Mouse (Mus musculus): ENCODE measurements around the gene Stard10. TPM values are rescaled to one million over a fixed set of nuclear protein-coding genes. Genes with fewer than 3 reads are reported as not detected.

The Stard10 gene
- polyA plus RNA-seq, 1 experiment from 2014 or later = 35.4 TPM

DNA sequence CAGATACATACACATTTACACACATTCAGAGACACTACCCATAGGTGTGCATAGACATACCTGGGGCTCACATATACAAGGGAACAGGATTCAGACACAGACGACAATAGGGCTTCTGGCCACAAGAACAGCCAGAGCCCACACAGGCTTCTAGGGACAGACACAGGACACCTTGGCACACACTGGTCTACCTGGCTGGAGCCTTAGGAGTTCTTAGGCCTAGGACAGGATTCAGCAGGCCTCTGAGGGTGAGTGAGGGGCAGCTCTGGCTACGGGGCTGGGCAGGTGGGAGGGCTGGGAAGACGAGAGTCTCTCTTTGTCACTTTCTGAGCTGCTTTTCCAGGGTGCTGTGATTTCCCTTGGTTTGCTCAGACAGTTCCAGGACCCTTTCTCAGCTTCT is 61.4 kb downstream of the Stard10 start:
- ATAC-seq (ENCODE audit: insufficient read depth) = peak; percentile 25; the same call in 1 of the 2 replicates
- Histone ChIP-seq H3K4me1 (ENCODE audit: insufficient read depth) (peaks cover 14% of the 10 kb centered on the region), H3K4me3 (ENCODE audit: low read depth, low read length) (peak overlapping the region; percentile 14; the same call in 1 of the 2 replicates), H3K36me3 (ENCODE audit: insufficient read depth) (no peaks in the 10 kb centered on the region), H3K9me3 (ENCODE audit: low read depth, low read length) (no peaks in the 10 kb centered on the region), H3K27me3 (ENCODE audit: insufficient read depth, low read length) (no peaks in the 10 kb centered on the region), H3K9ac (peak overlapping the region; percentile 42), H3K4me2 (peak overlapping the region; percentile 56), H3K27ac (ENCODE audit: low read depth) (peak overlapping the region; percentile 82)
- no peak for TF ChIP-seq CTCF (IDR thresholded peaks at IDR 0.05; ENCODE audit: low read depth)
- DNase-seq = no peak
- WGBS = 39% methylated on average over 3 of the region's 3 CpGs

DNA sequence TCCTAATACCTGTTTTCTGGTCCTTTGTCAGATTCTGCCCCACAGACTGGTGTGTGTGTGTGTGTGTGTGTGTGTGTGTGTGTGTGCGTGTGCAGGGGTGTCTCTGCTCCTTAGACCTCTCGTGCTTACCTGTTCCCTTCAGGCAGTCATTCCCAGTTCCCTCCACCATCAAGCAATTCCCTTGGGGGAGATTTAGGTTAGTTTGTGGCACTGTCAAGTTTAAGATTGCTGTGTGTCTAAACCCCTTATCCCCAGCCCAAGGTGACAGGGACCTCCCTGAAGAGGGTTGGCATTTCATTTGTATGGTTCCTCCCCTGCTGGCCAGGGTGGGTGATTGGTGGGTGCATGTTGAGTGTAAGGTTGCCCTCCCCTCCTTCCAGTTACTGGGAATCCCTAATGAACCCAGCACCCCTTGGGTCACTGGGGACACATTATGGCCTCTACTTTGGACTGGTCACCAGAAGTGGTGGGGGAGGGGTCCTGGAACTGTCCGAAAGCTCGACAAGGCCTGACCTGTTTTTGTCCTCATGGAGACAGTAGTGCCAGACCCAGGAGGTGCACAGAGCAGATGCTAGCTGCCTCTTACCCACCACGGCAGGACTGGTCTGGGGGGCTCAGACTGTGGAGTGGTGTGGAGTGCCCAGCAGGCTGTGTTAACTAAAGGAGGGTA is 62.0 kb downstream of the Stard10 start:
- H3K4me2 ChIP-seq = peak overlapping the region; percentile 56
- WGBS = 47% methylated on average over 5 of the region's 5 CpGs
- no peak for TF ChIP-seq CTCF (IDR thresholded peaks at IDR 0.05; ENCODE audit: low read depth)
- H3K27me3 ChIP-seq (ENCODE audit: insufficient read depth, low read length) = no peaks in the 10 kb centered on the region
- DNase-seq (no peak), ATAC-seq (ENCODE audit: insufficient read depth) (no peak)
- no peaks in the 10 kb centered on the region for H3K36me3 ChIP-seq (ENCODE audit: insufficient read depth)
- H3K9me3 ChIP-seq (ENCODE audit: low read depth, low read length) = no peaks in the 10 kb centered on the region
- peak overlapping the region; percentile 42 for H3K9ac ChIP-seq
- H3K4me1 ChIP-seq (ENCODE audit: insufficient read depth) = peaks cover 14% of the 10 kb centered on the region
- peak overlapping the region; percentile 82; the same call in 1 of the 2 replicates for H3K27ac ChIP-seq (ENCODE audit: low read depth)
- H3K4me3 ChIP-seq (ENCODE audit: low read depth, low read length) = peak overlapping the region; percentile 14

DNA sequence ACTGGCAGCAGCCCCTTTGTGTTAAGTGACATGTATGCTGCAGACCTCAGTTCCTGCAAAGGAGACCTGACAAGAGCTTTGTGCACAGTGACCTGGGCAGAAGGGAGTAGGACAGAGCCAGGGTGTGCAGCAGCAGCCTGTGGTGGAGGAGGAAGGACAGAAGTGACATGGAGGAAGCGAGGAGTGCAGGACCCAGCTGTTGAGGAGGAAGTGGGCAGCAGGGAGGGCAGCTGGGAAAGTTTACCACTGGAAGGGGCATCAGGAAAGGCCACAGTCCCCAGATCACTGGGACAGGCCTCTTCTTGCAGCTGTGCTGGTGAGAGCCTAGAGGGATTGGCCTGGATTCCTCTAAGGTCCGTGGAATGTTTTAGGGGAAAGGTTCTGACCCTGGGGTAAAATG is 62.8 kb downstream of the Stard10 start:
- Histone ChIP-seq H3K4me1 (ENCODE audit: insufficient read depth) (peaks cover 19% of the 10 kb centered on the region), H3K27ac (ENCODE audit: low read depth) (peak overlapping the region; percentile 82), H3K9ac (peak overlapping the region; percentile 42), H3K9me3 (ENCODE audit: low read depth, low read length) (no peaks in the 10 kb centered on the region), H3K36me3 (ENCODE audit: insufficient read depth) (no peaks in the 10 kb centered on the region), H3K4me2 (peak overlapping the region; percentile 56), H3K27me3 (ENCODE audit: insufficient read depth, low read length) (no peaks in the 10 kb centered on the region), H3K4me3 (ENCODE audit: low read depth, low read length) (no peak overlapping the region)
- TF ChIP-seq CTCF (IDR thresholded peaks at IDR 0.05; ENCODE audit: low read depth) = no peak
- DNase-seq = peak; percentile 11
- 37% methylated on average over 2 of the region's 2 CpGs for WGBS
- no peak for ATAC-seq (ENCODE audit: insufficient read depth)

DNA sequence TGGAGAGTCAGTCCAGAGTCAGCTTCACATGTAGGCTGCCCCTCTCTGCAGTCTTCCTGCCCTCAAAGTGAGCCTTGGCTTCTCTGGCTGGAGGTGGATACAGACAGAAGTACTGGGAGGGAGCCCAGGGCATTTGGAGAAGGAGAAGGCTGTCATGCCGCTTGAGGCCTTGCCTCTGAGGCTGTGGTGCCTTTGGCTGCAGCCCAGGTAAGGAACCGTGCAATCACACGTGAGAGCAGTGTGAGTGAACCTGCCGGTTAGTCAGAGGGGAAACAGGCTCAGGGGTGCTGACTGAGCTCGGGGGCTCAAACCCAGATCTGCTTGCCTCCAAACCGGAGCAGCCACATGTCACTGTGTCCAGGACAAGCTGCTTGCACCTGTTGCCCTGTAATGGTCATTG is 64.6 kb downstream of the Stard10 start:
- peaks cover 37% of the 10 kb centered on the region for H3K4me1 ChIP-seq (ENCODE audit: insufficient read depth)
- WGBS = 74% methylated on average over 6 of the region's 6 CpGs

DNA sequence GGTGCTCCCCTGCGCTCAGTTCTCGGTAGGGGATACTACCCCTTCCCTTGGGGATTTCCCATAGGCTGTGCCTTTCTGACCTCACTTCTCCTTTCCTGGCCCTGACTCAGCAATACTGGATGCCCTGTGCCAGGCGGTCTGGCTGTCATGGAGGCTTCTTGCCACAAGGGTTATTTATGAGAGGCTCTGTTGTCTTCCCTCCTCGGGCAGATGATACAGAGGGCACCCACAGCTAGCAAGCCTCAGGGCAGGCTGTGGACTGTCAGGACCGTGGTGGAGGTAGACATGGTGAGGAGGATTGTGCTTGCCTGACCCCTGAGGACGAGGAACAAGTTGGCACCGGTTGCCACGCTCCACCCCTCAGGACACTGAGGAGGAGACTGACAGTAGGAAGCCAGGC is 65.5 kb downstream of the Stard10 start:
- peaks cover 38% of the 10 kb centered on the region for H3K4me1 ChIP-seq (ENCODE audit: insufficient read depth)
- WGBS = 67% methylated on average over 8 of the region's 8 CpGs
- 0 out of 2 replicates have a peak, but pooled peaks have one; percentile 12 for TF ChIP-seq CTCF (IDR thresholded peaks at IDR 0.05; ENCODE audit: low read depth)

More for the DNA sequence above, 64.6 kb downstream of the Stard10 start:
- Histone ChIP-seq H3K4me2 (no peak overlapping the region), H3K9me3 (ENCODE audit: low read depth, low read length) (no peaks in the 10 kb centered on the region), H3K36me3 (ENCODE audit: insufficient read depth) (0 out of 2 replicates have a peak, but pooled peaks cover under 1% of the 10 kb centered on the region), H3K4me3 (ENCODE audit: low read depth, low read length) (no peak overlapping the region), H3K27ac (ENCODE audit: low read depth) (no peak overlapping the region), H3K27me3 (ENCODE audit: insufficient read depth, low read length) (no peaks in the 10 kb centered on the region), H3K9ac (no peak overlapping the region)
- TF ChIP-seq CTCF (IDR thresholded peaks at IDR 0.05; ENCODE audit: low read depth) = no peak
- ATAC-seq (ENCODE audit: insufficient read depth) = no peak
- DNase-seq = no peak

DNA sequence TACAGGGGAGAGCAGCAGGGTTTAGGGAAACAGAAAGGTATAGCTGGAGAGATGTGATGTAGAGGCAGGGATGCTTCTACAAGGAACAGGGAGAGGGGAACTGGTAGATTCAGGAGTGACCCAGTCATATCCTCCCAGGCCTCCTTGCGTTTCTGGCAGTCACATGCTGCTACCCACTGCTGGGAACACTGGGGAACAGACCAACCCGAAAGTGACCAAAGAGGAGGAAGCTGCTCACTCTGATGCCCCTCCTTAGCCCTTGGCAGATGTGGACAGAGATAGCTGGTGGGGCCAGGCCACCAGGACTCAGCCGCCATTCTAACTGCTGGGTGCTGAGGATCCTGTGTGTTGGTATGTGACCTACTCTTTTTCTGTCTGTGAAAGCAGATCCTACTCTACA is 66.9 kb downstream of the Stard10 start:
- DNase-seq (no peak), ATAC-seq (ENCODE audit: insufficient read depth) (no peak)
- H3K4me2 ChIP-seq = no peak overlapping the region
- no peak overlapping the region for H3K9ac ChIP-seq
- H3K27me3 ChIP-seq (ENCODE audit: insufficient read depth, low read length) = no peaks in the 10 kb centered on the region
- TF ChIP-seq CTCF (IDR thresholded peaks at IDR 0.05; ENCODE audit: low read depth) = no peak
- no peak overlapping the region for H3K4me3 ChIP-seq (ENCODE audit: low read depth, low read length)
- 78% methylated on average over 3 of the region's 3 CpGs for WGBS
- no peaks in the 10 kb centered on the region for H3K9me3 ChIP-seq (ENCODE audit: low read depth, low read length)
- H3K36me3 ChIP-seq (ENCODE audit: insufficient read depth) = peaks cover 20% of the 10 kb centered on the region
- peaks cover 32% of the 10 kb centered on the region for H3K4me1 ChIP-seq (ENCODE audit: insufficient read depth)
- H3K27ac ChIP-seq (ENCODE audit: low read depth) = no peak overlapping the region

More for the DNA sequence above, 65.5 kb downstream of the Stard10 start:
- Histone ChIP-seq H3K9ac (no peak overlapping the region), H3K4me2 (no peak overlapping the region), H3K27me3 (ENCODE audit: insufficient read depth, low read length) (no peaks in the 10 kb centered on the region), H3K27ac (ENCODE audit: low read depth) (no peak overlapping the region), H3K36me3 (ENCODE audit: insufficient read depth) (peaks cover 9% of the 10 kb centered on the region; the same call in 1 of the 2 replicates), H3K9me3 (ENCODE audit: low read depth, low read length) (no peaks in the 10 kb centered on the region), H3K4me3 (ENCODE audit: low read depth, low read length) (no peak overlapping the region)
- ATAC-seq (ENCODE audit: insufficient read depth) (no peak), DNase-seq (peak; percentile 24)

DNA sequence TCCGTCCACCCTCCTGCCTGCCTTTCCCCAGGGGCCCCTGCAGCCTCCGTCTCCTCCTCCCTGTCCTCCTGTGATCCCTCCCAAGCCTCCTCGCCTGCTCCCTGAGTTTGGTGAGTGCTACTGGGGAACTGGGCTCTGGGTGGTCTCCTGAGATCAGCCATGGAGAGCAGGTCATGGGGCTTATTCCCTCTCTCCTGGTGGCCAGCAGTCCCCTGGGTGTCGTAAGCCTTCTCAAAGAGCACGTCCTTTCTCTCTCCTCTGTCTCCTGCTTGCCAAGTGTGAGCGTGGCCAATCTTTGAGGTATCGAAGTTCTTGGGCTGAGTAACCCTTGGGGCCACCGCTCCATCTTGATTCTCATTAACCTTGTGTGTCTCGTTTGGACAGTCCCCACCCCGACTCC is 68.0 kb downstream of the Stard10 start:
- Histone ChIP-seq H3K4me1 (ENCODE audit: insufficient read depth) (peaks cover 26% of the 10 kb centered on the region), H3K9ac (no peak overlapping the region), H3K9me3 (ENCODE audit: low read depth, low read length) (no peaks in the 10 kb centered on the region), H3K27ac (ENCODE audit: low read depth) (peak overlapping the region; percentile 87), H3K4me3 (ENCODE audit: low read depth, low read length) (no peak overlapping the region), H3K4me2 (peak overlapping the region; percentile 48), H3K27me3 (ENCODE audit: insufficient read depth, low read length) (no peaks in the 10 kb centered on the region), H3K36me3 (ENCODE audit: insufficient read depth) (peaks cover 29% of the 10 kb centered on the region)
- TF ChIP-seq CTCF (IDR thresholded peaks at IDR 0.05; ENCODE audit: low read depth) = no peak
- 41% methylated on average over 10 of the region's 10 CpGs for WGBS
- DNase-seq (no peak), ATAC-seq (ENCODE audit: insufficient read depth) (no peak; the same call in 1 of the 2 replicates)

All from lung, embryonic 14.5 days (tissue).